Mouse (Mus musculus) intestine, embryonic 15.5 days (tissue): Measurements from ENCODE around the gene Trappc1. TPM values are rescaled to one million over a fixed set of nuclear protein-coding genes. Genes with fewer than 3 reads are reported as not detected.

Experiments used
- ATAC-seq: fragments of 200-750 bp; cut with Nextera tagmentation; 2 replicates; pipeline ENCODE4 v1.8.0; 2017; ENCODE audit warnings: moderate TSS enrichment, moderate library complexity
- H3K27ac ChIP-seq: fragments of 300-500 bp; sonication (generic); 2 replicates; pipeline ENCODE4 v1.5.1; 2015; ENCODE audit warnings: mild to moderate bottlenecking, inconsistent platforms
- H3K27me3 ChIP-seq: fragments of 300-500 bp; sonication (generic); replicated peaks from 2 replicates; pipeline ENCODE4 v1.6.1; 2015; ENCODE audit warnings: inconsistent platforms
- H3K36me3 ChIP-seq: fragments of 300-500 bp; sonication (generic); 2 replicates; pipeline ENCODE4 v1.6.1; 2015; ENCODE audit warnings: inconsistent platforms
- H3K4me1 ChIP-seq: fragments of 300-500 bp; sonication (generic); replicated peaks from 2 replicates; pipeline ENCODE4 v1.6.1; 2015; ENCODE audit warnings: inconsistent platforms
- H3K4me2 ChIP-seq: fragments of 300-500 bp; sonication (generic); replicated peaks from 2 replicates; pipeline ENCODE4 v1.6.1; 2015; ENCODE audit warnings: mild to moderate bottlenecking, inconsistent platforms
- H3K4me3 ChIP-seq: fragments of 300-500 bp; sonication (generic); replicated peaks from 2 replicates; pipeline ENCODE4 v1.5.1; 2015; ENCODE audit warnings: inconsistent platforms
- H3K9ac ChIP-seq: fragments of 300-500 bp; sonication (generic); 2 replicates; pipeline ENCODE4 v1.6.1; 2015; ENCODE audit warnings: inconsistent platforms
- H3K9me3 ChIP-seq: fragments of 300-500 bp; sonication (generic); 2 replicates; pipeline ENCODE4 v1.6.1; 2016; ENCODE audit warnings: inconsistent platforms
- WGBS: fragments of 180-500 bp; shearing (Covaris S2); methylation state at CpG from one replicate; pipeline ENCODE4 v1.1.7; 2015; 5-methylcytosine and 5-hydroxymethylcytosine counted together
- polyA plus RNA-seq: library from polyadenylated mRNA; unstranded; fragments of >200 nt; fragmentation: Nextera tagmentation; extraction: Ambion mirVana; gene quantifications from 2 replicates; pipeline ENCODE4 v1.2.1, GENCODE M21; 2015

The Trappc1 gene
- polyA plus RNA-seq, 1 experiment from 2014 or later: 135 TPM

GRCm38 (mm10) chr11:69365722-69366121, 41.9 kb downstream of the Trappc1 start:
- Histone ChIP-seq H3K27ac (peak overlapping the region; percentile 97), H3K36me3 (peaks cover 13% of the 10 kb centered on the region), H3K27me3 (no peaks in the 10 kb centered on the region), H3K9me3 (no peaks in the 10 kb centered on the region), H3K9ac (peak overlapping the region; percentile 58), H3K4me3 (peak overlapping the region; percentile 37), H3K4me2 (peak overlapping the region; percentile 91), H3K4me1 (peaks cover 34% of the 10 kb centered on the region)
- ATAC-seq: peak; percentile 18
- WGBS: 13% methylated on average over 6 of the region's 6 CpGs

- peaks cover 39% of the 10 kb centered on the region for H3K4me1 ChIP-seq
- peak overlapping the region; percentile 58 for H3K9ac ChIP-seq
- H3K9me3 ChIP-seq: no peaks in the 10 kb centered on the region
- WGBS: 0% methylated on average over 26 of the region's 26 CpGs
- H3K4me3 ChIP-seq: peak overlapping the region; percentile 87
- H3K27ac ChIP-seq: peak overlapping the region; percentile 99
- peak overlapping the region; percentile 91 for H3K4me2 ChIP-seq
- H3K27me3 ChIP-seq: no peaks in the 10 kb centered on the region
- peaks cover 7% of the 10 kb centered on the region; the same call in 1 of the 2 replicates for H3K36me3 ChIP-seq
- peak; percentile 87 for ATAC-seq
These were observed 42.5 kb downstream of the Trappc1 start for GRCm38 (mm10) chr11:69366157-69366854.

GRCm38 (mm10) chr11:69366855-69367615, 43.3 kb downstream of the Trappc1 start:
- ATAC-seq: no peak
- peak overlapping the region; percentile 91 for H3K4me2 ChIP-seq
- H3K4me1 ChIP-seq: peaks cover 47% of the 10 kb centered on the region
- WGBS: 0% methylated on average over 22 of the region's 22 CpGs
- H3K4me3 ChIP-seq: peak overlapping the region; percentile 87
- no peaks in the 10 kb centered on the region for H3K9me3 ChIP-seq
- H3K27me3 ChIP-seq: no peaks in the 10 kb centered on the region
- H3K9ac ChIP-seq: peak overlapping the region; percentile 100
- peak overlapping the region; percentile 99 for H3K27ac ChIP-seq
- peaks cover 7% of the 10 kb centered on the region; the same call in 1 of the 2 replicates for H3K36me3 ChIP-seq

GRCm38 (mm10) chr11:69367616-69368355, 44.0 kb downstream of the Trappc1 start:
- no peaks in the 10 kb centered on the region for H3K9me3 ChIP-seq
- under 1% methylated on average over 22 of the region's 22 CpGs for WGBS
- H3K4me1 ChIP-seq: peaks cover 54% of the 10 kb centered on the region
- H3K4me2 ChIP-seq: peak overlapping the region; percentile 91
- peak overlapping the region; percentile 99 for H3K27ac ChIP-seq
- peak overlapping the region; percentile 87 for H3K4me3 ChIP-seq
- H3K9ac ChIP-seq: peak overlapping the region; percentile 100
- peaks cover 7% of the 10 kb centered on the region; the same call in 1 of the 2 replicates for H3K36me3 ChIP-seq
- ATAC-seq: no peak
- H3K27me3 ChIP-seq: no peaks in the 10 kb centered on the region

- peak overlapping the region; percentile 100 for H3K9ac ChIP-seq
- H3K36me3 ChIP-seq: peaks cover 2% of the 10 kb centered on the region; the same call in 1 of the 2 replicates
- H3K27me3 ChIP-seq: no peaks in the 10 kb centered on the region
- no peaks in the 10 kb centered on the region for H3K9me3 ChIP-seq
- peak; percentile 2; the same call in 1 of the 2 replicates for ATAC-seq
- H3K4me3 ChIP-seq: peak overlapping the region; percentile 87
- H3K4me2 ChIP-seq: peak overlapping the region; percentile 91
- peaks cover 56% of the 10 kb centered on the region for H3K4me1 ChIP-seq
- peak overlapping the region; percentile 99 for H3K27ac ChIP-seq
- WGBS: under 1% methylated on average over 51 of the region's 106 CpGs
These were observed 44.8 kb downstream of the Trappc1 start for GRCm38 (mm10) chr11:69368356-69369214.

DNA sequence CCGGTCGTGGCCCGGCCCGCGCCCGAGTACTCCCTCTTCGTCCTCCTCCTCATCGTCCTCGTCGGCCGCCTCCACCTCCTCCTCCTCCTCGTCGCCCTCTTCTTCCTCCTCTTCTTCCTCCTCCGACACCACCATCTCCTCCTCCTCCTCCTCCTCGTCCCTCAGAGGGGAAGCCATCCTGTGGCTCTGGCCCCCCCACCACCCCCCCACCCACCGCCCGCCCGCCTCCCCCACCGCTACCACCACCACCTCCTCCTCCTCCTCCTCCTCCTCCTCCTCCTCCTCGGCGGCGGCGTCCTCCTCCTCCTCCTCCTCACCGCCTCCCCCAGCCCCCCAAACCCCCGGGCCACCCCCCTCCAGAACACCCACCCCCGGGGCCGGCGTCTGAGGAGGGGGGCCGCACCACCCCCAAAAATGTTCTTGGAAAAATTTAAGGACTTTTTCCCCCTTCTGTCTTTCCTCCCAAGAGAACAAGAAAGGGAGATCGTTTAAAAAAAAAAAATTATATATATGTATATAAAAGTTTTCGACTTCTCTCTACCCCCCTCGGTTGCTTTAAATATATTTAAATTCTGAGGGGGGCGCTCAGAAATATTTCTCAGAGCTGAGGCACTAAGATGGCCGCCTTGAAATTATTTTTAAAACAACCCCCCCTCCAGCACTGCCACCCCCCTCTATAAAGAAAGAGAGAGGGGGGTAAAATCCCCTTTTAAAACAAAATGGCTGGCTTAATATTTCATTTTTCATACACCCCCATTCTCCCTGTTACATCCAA, 45.6 kb downstream of the Trappc1 start, which contains the start of gene Chd3:
Gene Chd3 (minus strand): TSS at position 192 of the 775 bp plus-strand sequence.
- H3K9me3 ChIP-seq: no peaks in the 10 kb centered on the region
- peak within 1 kb of the TSS; percentile 100 for H3K9ac ChIP-seq
- peak within 1 kb of the TSS; percentile 99 for H3K27ac ChIP-seq
- ATAC-seq: no peak
- H3K4me3 ChIP-seq: peak within 1 kb of the TSS; percentile 87
- peaks cover 49% of the 10 kb centered on the region for H3K4me1 ChIP-seq
- peak within 1 kb of the TSS; percentile 91 for H3K4me2 ChIP-seq
- 1% methylated on average over 23 of the region's 34 CpGs for WGBS
- no peaks in the 10 kb centered on the region for H3K27me3 ChIP-seq
- H3K36me3 ChIP-seq: no peaks in the 10 kb centered on the region

GRCm38 (mm10) chr11:69369990-69370816, 46.4 kb downstream of the Trappc1 start:
- H3K4me2 ChIP-seq: peak overlapping the region; percentile 91
- H3K36me3 ChIP-seq: no peaks in the 10 kb centered on the region
- ATAC-seq: no peak
- no peaks in the 10 kb centered on the region for H3K9me3 ChIP-seq
- H3K4me1 ChIP-seq: peaks cover 41% of the 10 kb centered on the region
- 20% methylated on average over 2 of the region's 2 CpGs for WGBS
- H3K4me3 ChIP-seq: peak overlapping the region; percentile 87
- H3K9ac ChIP-seq: peak overlapping the region; percentile 100; the same call in 1 of the 2 replicates
- peak overlapping the region; percentile 99; the same call in 1 of the 2 replicates for H3K27ac ChIP-seq
- no peaks in the 10 kb centered on the region for H3K27me3 ChIP-seq

DNA sequence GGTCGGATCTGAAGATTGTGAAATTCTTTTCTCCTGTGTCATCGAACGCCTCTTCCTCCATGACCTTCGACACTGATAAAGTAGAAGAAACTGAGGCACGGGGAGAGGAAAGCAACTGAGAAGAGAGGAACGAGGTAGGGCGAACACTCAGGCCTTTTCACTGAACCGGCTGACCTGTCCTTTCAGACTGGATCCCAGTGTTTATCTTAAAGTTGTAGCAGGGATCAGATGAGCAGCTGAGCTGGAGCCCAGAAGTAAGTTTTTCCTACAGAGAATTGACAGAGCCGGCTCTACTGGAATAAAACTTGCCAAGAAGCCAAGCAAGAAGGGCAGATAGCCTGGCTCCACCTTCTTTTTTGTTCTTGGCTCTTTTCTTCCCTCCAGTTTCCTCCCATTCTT, 47.0 kb downstream of the Trappc1 start:
- peak overlapping the region; percentile 54 for H3K27ac ChIP-seq
- no peak for ATAC-seq
- H3K9me3 ChIP-seq: no peaks in the 10 kb centered on the region
- no peaks in the 10 kb centered on the region for H3K36me3 ChIP-seq
- no peak overlapping the region for H3K4me3 ChIP-seq
- H3K27me3 ChIP-seq: no peaks in the 10 kb centered on the region
- 21% methylated on average over 9 of the region's 9 CpGs for WGBS
- H3K4me1 ChIP-seq: peaks cover 35% of the 10 kb centered on the region
- H3K4me2 ChIP-seq: peak overlapping the region; percentile 17
- no peak overlapping the region for H3K9ac ChIP-seq

GRCm38 (mm10) chr11:69371601-69372000, 47.8 kb downstream of the Trappc1 start:
- H3K9me3 ChIP-seq: no peaks in the 10 kb centered on the region
- no peaks in the 10 kb centered on the region for H3K27me3 ChIP-seq
- peaks cover 31% of the 10 kb centered on the region for H3K4me1 ChIP-seq
- H3K4me3 ChIP-seq: no peak overlapping the region
- no peak overlapping the region for H3K9ac ChIP-seq
- 52% methylated on average over 12 of the region's 12 CpGs for WGBS
- no peaks in the 10 kb centered on the region for H3K36me3 ChIP-seq
- ATAC-seq: no peak
- peak overlapping the region; percentile 52 for H3K27ac ChIP-seq
- H3K4me2 ChIP-seq: peak overlapping the region; percentile 17; the same call in 1 of the 2 replicates
